Mouse (Mus musculus): ENCODE results near the gene Scamp3.

DNA sequence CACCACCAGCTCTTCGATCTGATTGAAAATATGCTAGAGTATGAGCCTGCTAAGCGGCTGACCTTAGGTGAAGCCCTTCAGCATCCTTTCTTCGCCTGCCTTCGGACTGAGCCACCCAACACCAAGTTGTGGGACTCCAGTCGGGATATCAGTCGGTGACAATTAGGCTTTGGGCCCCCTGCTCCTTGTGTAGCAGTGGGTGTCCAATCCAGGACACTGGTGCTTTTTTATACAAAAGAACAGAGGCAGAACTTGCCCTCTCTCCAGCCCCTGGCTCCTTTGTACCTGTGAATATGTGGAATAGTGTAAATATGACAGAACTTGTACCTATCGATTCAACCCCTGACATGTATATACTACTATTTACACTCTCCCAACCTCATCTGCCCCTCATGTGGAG is 852 bp upstream of the Scamp3 start:
- TF ChIP-seq CTCF (IDR thresholded peaks at IDR 0.05; ENCODE audit: control insufficient read depth, insufficient read depth, insufficient read length) = no peak
- no peak for TF ChIP-seq MAX (IDR thresholded peaks at IDR 0.05)
- TF ChIP-seq MYOG (IDR thresholded peaks at IDR 0.05; ENCODE audit: control insufficient read depth, extremely low read depth, insufficient read length) = no peak
- TF ChIP-seq USF1 (IDR thresholded peaks at IDR 0.05; ENCODE audit: low read depth) = no peak
